Mouse (Mus musculus): ENCODE measurements around the gene Glt8d1. TPM values are rescaled to one million over a fixed set of nuclear protein-coding genes. Genes with fewer than 3 reads are reported as not detected.

Gene Glt8d1
- 170 and 200 TPM in 2 replicates for polyA plus RNA-seq (2012; rRNA removed)

GRCm38 (mm10) chr14:31001307-31002205, at the start of gene Glt8d1, which contains the start of gene Spcs1:
Gene Glt8d1 (plus strand): TSS chr14:31001400.
Gene Spcs1 (minus strand): TSS chr14:31001672.
- H3K4me1 ChIP-seq (ENCODE audit: control insufficient read depth, insufficient read depth, low read length) = peaks cover 3% of the 10 kb centered on the region
- peak within 1 kb of the TSS; percentile 88 for H3K27ac ChIP-seq (ENCODE audit: control insufficient read depth, insufficient read depth, low read depth, low read length)
- H3K4me3 ChIP-seq (ENCODE audit: control insufficient read depth, low read depth, low read length) = peak within 1 kb of the TSS; percentile 90
- H3K27me3 ChIP-seq (ENCODE audit: control insufficient read depth, insufficient read depth, low read length) = no peaks in the 10 kb centered on the region
- TF ChIP-seq CTCF (IDR thresholded peaks at IDR 0.05; ENCODE audit: control insufficient read depth, insufficient read depth, insufficient replicate concordance, low read depth, low read length) (no peak), POLR2A (IDR thresholded peaks at IDR 0.05; ENCODE audit: control insufficient read depth, low read depth, low read length) (peak; percentile 68)
- no peaks in the 10 kb centered on the region for H3K36me3 ChIP-seq (ENCODE audit: control insufficient read depth, insufficient read depth, low read length)

GRCm38 (mm10) chr14:30958517-30958916, 42.7 kb upstream of the Glt8d1 start:
- no peaks in the 10 kb centered on the region for H3K27me3 ChIP-seq (ENCODE audit: control insufficient read depth, insufficient read depth, low read length)
- no peak overlapping the region for H3K4me3 ChIP-seq (ENCODE audit: control insufficient read depth, low read depth, low read length)
- H3K4me1 ChIP-seq (ENCODE audit: control insufficient read depth, insufficient read depth, low read length) = peaks cover 2% of the 10 kb centered on the region
- peaks cover 2% of the 10 kb centered on the region for H3K36me3 ChIP-seq (ENCODE audit: control insufficient read depth, insufficient read depth, low read length)
- TF ChIP-seq POLR2A (IDR thresholded peaks at IDR 0.05; ENCODE audit: control insufficient read depth, low read depth, low read length) (no peak), CTCF (IDR thresholded peaks at IDR 0.05; ENCODE audit: control insufficient read depth, insufficient read depth, insufficient replicate concordance, low read depth, low read length) (no peak)
- no peak overlapping the region for H3K27ac ChIP-seq (ENCODE audit: control insufficient read depth, insufficient read depth, low read depth, low read length)

GRCm38 (mm10) chr14:30959031-30959430, 42.2 kb upstream of the Glt8d1 start:
- Histone ChIP-seq H3K27me3 (ENCODE audit: control insufficient read depth, insufficient read depth, low read length) (no peaks in the 10 kb centered on the region), H3K4me1 (ENCODE audit: control insufficient read depth, insufficient read depth, low read length) (no peaks in the 10 kb centered on the region), H3K4me3 (ENCODE audit: control insufficient read depth, low read depth, low read length) (no peak overlapping the region), H3K27ac (ENCODE audit: control insufficient read depth, insufficient read depth, low read depth, low read length) (no peak overlapping the region), H3K36me3 (ENCODE audit: control insufficient read depth, insufficient read depth, low read length) (peaks cover 2% of the 10 kb centered on the region)
- TF ChIP-seq POLR2A (IDR thresholded peaks at IDR 0.05; ENCODE audit: control insufficient read depth, low read depth, low read length) (no peak), CTCF (IDR thresholded peaks at IDR 0.05; ENCODE audit: control insufficient read depth, insufficient read depth, insufficient replicate concordance, low read depth, low read length) (no peak)

GRCm38 (mm10) chr14:30960366-30960765, 40.8 kb upstream of the Glt8d1 start:
- H3K27ac ChIP-seq (ENCODE audit: control insufficient read depth, insufficient read depth, low read depth, low read length) = no peak overlapping the region
- H3K4me3 ChIP-seq (ENCODE audit: control insufficient read depth, low read depth, low read length) = no peak overlapping the region
- TF ChIP-seq POLR2A (IDR thresholded peaks at IDR 0.05; ENCODE audit: control insufficient read depth, low read depth, low read length) (no peak), CTCF (IDR thresholded peaks at IDR 0.05; ENCODE audit: control insufficient read depth, insufficient read depth, insufficient replicate concordance, low read depth, low read length) (no peak)
- no peaks in the 10 kb centered on the region for H3K4me1 ChIP-seq (ENCODE audit: control insufficient read depth, insufficient read depth, low read length)
- no peaks in the 10 kb centered on the region for H3K27me3 ChIP-seq (ENCODE audit: control insufficient read depth, insufficient read depth, low read length)
- H3K36me3 ChIP-seq (ENCODE audit: control insufficient read depth, insufficient read depth, low read length) = peaks cover 2% of the 10 kb centered on the region

- Histone ChIP-seq H3K27me3 (ENCODE audit: control insufficient read depth, insufficient read depth, low read length) (no peaks in the 10 kb centered on the region), H3K4me1 (ENCODE audit: control insufficient read depth, insufficient read depth, low read length) (no peaks in the 10 kb centered on the region), H3K27ac (ENCODE audit: control insufficient read depth, insufficient read depth, low read depth, low read length) (no peak overlapping the region), H3K4me3 (ENCODE audit: control insufficient read depth, low read depth, low read length) (no peak overlapping the region), H3K36me3 (ENCODE audit: control insufficient read depth, insufficient read depth, low read length) (peaks cover 2% of the 10 kb centered on the region; the same call in 1 of the 2 replicates)
- TF ChIP-seq CTCF (IDR thresholded peaks at IDR 0.05; ENCODE audit: control insufficient read depth, insufficient read depth, insufficient replicate concordance, low read depth, low read length) = no peak
- no peak for TF ChIP-seq POLR2A (IDR thresholded peaks at IDR 0.05; ENCODE audit: control insufficient read depth, low read depth, low read length)
These were observed 27.0 kb upstream of the Glt8d1 start for GRCm38 (mm10) chr14:30974204-30974603.

GRCm38 (mm10) chr14:30976222-30976621, 25.0 kb upstream of the Glt8d1 start:
- Histone ChIP-seq H3K4me1 (ENCODE audit: control insufficient read depth, insufficient read depth, low read length) (no peaks in the 10 kb centered on the region), H3K4me3 (ENCODE audit: control insufficient read depth, low read depth, low read length) (no peak overlapping the region), H3K36me3 (ENCODE audit: control insufficient read depth, insufficient read depth, low read length) (peaks cover 2% of the 10 kb centered on the region; the same call in 1 of the 2 replicates), H3K27ac (ENCODE audit: control insufficient read depth, insufficient read depth, low read depth, low read length) (no peak overlapping the region), H3K27me3 (ENCODE audit: control insufficient read depth, insufficient read depth, low read length) (no peaks in the 10 kb centered on the region)
- TF ChIP-seq CTCF (IDR thresholded peaks at IDR 0.05; ENCODE audit: control insufficient read depth, insufficient read depth, insufficient replicate concordance, low read depth, low read length) (no peak), POLR2A (IDR thresholded peaks at IDR 0.05; ENCODE audit: control insufficient read depth, low read depth, low read length) (no peak)

GRCm38 (mm10) chr14:30996417-30996816, 4.8 kb upstream of the Glt8d1 start:
- TF ChIP-seq POLR2A (IDR thresholded peaks at IDR 0.05; ENCODE audit: control insufficient read depth, low read depth, low read length) (no peak), CTCF (IDR thresholded peaks at IDR 0.05; ENCODE audit: control insufficient read depth, insufficient read depth, insufficient replicate concordance, low read depth, low read length) (no peak)
- H3K4me3 ChIP-seq (ENCODE audit: control insufficient read depth, low read depth, low read length) = no peak overlapping the region
- no peaks in the 10 kb centered on the region for H3K4me1 ChIP-seq (ENCODE audit: control insufficient read depth, insufficient read depth, low read length)
- no peak overlapping the region for H3K27ac ChIP-seq (ENCODE audit: control insufficient read depth, insufficient read depth, low read depth, low read length)
- H3K36me3 ChIP-seq (ENCODE audit: control insufficient read depth, insufficient read depth, low read length) = no peaks in the 10 kb centered on the region
- H3K27me3 ChIP-seq (ENCODE audit: control insufficient read depth, insufficient read depth, low read length) = no peaks in the 10 kb centered on the region
